Mouse (Mus musculus) NIH3T3 (cell line): ENCODE data around the gene Vps16.

Experiments
- DNase-seq: peaks from one replicate; pipeline ENCODE4 v3.0.0-alpha.2; 2012; ENCODE audit warnings: low read depth

Vps16 gene

GRCm38 (mm10) chr2:130421781-130422620, 2.1 kb upstream of the Vps16 start:
- DNase-seq: no peak

- DNase-seq: no peak
Observed at GRCm38 (mm10) chr2:130423397-130424125, 578 bp upstream of the Vps16 start.

GRCm38 (mm10) chr2:130425112-130425511, 973 bp downstream of the Vps16 start:
- DNase-seq: peak; percentile 60

GRCm38 (mm10) chr2:130429851-130430250, 5.7 kb downstream of the Vps16 start:
- DNase-seq: no peak

GRCm38 (mm10) chr2:130430484-130430883, 6.3 kb downstream of the Vps16 start:
- no peak for DNase-seq

- no peak for DNase-seq
Observed at GRCm38 (mm10) chr2:130432157-130432556, 8.0 kb downstream of the Vps16 start.

- peak; percentile 84 for DNase-seq
Observed at GRCm38 (mm10) chr2:130433152-130433551, 9.0 kb downstream of the Vps16 start.

GRCm38 (mm10) chr2:130436769-130437168, 12.6 kb downstream of the Vps16 start:
- DNase-seq: no peak

- no peak for DNase-seq
Observed at GRCm38 (mm10) chr2:130438861-130439260, 14.7 kb downstream of the Vps16 start.

GRCm38 (mm10) chr2:130439840-130440480, 15.8 kb downstream of the Vps16 start:
- no peak for DNase-seq

- no peak for DNase-seq
Observed at GRCm38 (mm10) chr2:130442162-130442561, 18.0 kb downstream of the Vps16 start.

GRCm38 (mm10) chr2:130448449-130448848, 24.3 kb downstream of the Vps16 start:
- DNase-seq: no peak

GRCm38 (mm10) chr2:130449021-130449793, 25.1 kb downstream of the Vps16 start:
- peak; percentile 64 for DNase-seq

GRCm38 (mm10) chr2:130449794-130450433, 25.8 kb downstream of the Vps16 start, which contains the start of gene Ptpra:
Ptpra (plus strand) TSS chr2:130450278.
- DNase-seq: peak; percentile 93

GRCm38 (mm10) chr2:130450434-130450796, 26.3 kb downstream of the Vps16 start:
- DNase-seq: peak; percentile 78

GRCm38 (mm10) chr2:130451086-130451726, 27.1 kb downstream of the Vps16 start:
- no peak for DNase-seq

- no peak for DNase-seq
Observed at GRCm38 (mm10) chr2:130451727-130452090, 27.6 kb downstream of the Vps16 start.

- DNase-seq: no peak
Observed at GRCm38 (mm10) chr2:130452266-130452665, 28.1 kb downstream of the Vps16 start.

GRCm38 (mm10) chr2:130453421-130453820, 29.3 kb downstream of the Vps16 start:
- DNase-seq: no peak

- DNase-seq: peak; percentile 66
Observed at GRCm38 (mm10) chr2:130454748-130455370, 30.7 kb downstream of the Vps16 start.
